Mouse (Mus musculus) limb, embryonic 14.5 days (tissue): ENCODE data around the gene Trhr2. TPM values are rescaled to one million over a fixed set of nuclear protein-coding genes. Genes with fewer than 3 reads are reported as not detected.
A peak's percentile ranks its signal among the peaks of the same experiment; 100 is the strongest.

Source experiments
- ATAC-seq: fragments of 200-750 bp; cut with Nextera tagmentation; 2 replicates; pipeline ENCODE4 v1.8.0; 2017; ENCODE audit warnings: low read depth, moderate number of reproducible peaks, moderate TSS enrichment; ENCODE audit not compliant: low FRiP score
- DNase-seq: peaks from one replicate; pipeline ENCODE4 v3.0.0-alpha.2; 2015; ENCODE audit warnings: low spot score
- H3K27ac ChIP-seq: fragments of 300-500 bp; sonication (generic); replicated peaks from 2 replicates; pipeline ENCODE4 v1.5.1; 2014; ENCODE audit warnings: low read depth, mild to moderate bottlenecking, low read length, moderate library complexity, mixed read lengths
- H3K27me3 ChIP-seq: fragments of 300-500 bp; sonication (generic); 2 replicates; pipeline ENCODE4 v1.6.1; 2014; ENCODE audit warnings: low read length, mixed read lengths; ENCODE audit not compliant: control insufficient read depth, insufficient read depth
- H3K36me3 ChIP-seq: fragments of 300-500 bp; sonication (generic); 2 replicates; pipeline ENCODE4 v1.6.1; 2014; ENCODE audit warnings: mild to moderate bottlenecking, low read length, moderate library complexity, mixed read lengths; ENCODE audit not compliant: control insufficient read depth, insufficient read depth
- H3K4me1 ChIP-seq: fragments of 300-500 bp; sonication (generic); 2 replicates; pipeline ENCODE4 v1.6.1; 2014; ENCODE audit warnings: antibody characterized with exemption, low read length, mixed read lengths; ENCODE audit not compliant: control insufficient read depth, insufficient read depth
- H3K4me2 ChIP-seq: fragments of 300-500 bp; sonication (generic); replicated peaks from 2 replicates; pipeline ENCODE4 v1.6.1; 2014; ENCODE audit warnings: low read depth, mild to moderate bottlenecking, low read length, moderate library complexity; ENCODE audit not compliant: severe bottlenecking
- H3K4me3 ChIP-seq: fragments of 300-500 bp; sonication (generic); replicated peaks from 2 replicates; pipeline ENCODE4 v1.5.1; 2014; ENCODE audit warnings: low read length
- H3K9ac ChIP-seq: fragments of 300-500 bp; sonication (generic); 2 replicates; pipeline ENCODE4 v1.6.1; 2014; ENCODE audit warnings: mild to moderate bottlenecking, low read depth, low read length, moderate library complexity; ENCODE audit not compliant: severe bottlenecking
- H3K9me3 ChIP-seq: fragments of 300-500 bp; sonication (generic); 2 replicates; pipeline ENCODE4 v1.6.1; 2016; ENCODE audit warnings: low read length; ENCODE audit not compliant: control insufficient read depth
- POLR2A ChIP-seq: fragments of 200-500 bp; IDR thresholded peaks from 2 replicates; pipeline ENCODE4 v1.8.0; 2012; ENCODE audit warnings: inconsistent platforms, mild to moderate bottlenecking, moderate library complexity, borderline replicate concordance; ENCODE audit not compliant: insufficient read depth, insufficient read length; ENCODE audit errors: extremely low read depth
- WGBS: fragments of 180-500 bp; shearing (Covaris S2); extraction: QIAGEN DNeasy Blood & Tissue Kit; methylation state at CpG from one replicate; pipeline ENCODE4 v1.1.7; 2014; 5-methylcytosine and 5-hydroxymethylcytosine counted together
- polyA plus RNA-seq, 2 experiments: library from polyadenylated mRNA; depleted of rRNA in 1 of 2; stranded (reverse) in 1 of 2; unstranded in 1 of 2; fragments of >200 nt; fragmentation: Nextera tagmentation in 1 of 2; extraction: Ambion mirVana in 1 of 2; gene quantifications; 2 replicates each; pipeline versions ENCODE4 v1.2.1 to v1.2.3; 2012 to 2014

The Trhr2 gene
- polyA plus RNA-seq, 2 experiments = 1.7 TPM; not detected in 1

DNA sequence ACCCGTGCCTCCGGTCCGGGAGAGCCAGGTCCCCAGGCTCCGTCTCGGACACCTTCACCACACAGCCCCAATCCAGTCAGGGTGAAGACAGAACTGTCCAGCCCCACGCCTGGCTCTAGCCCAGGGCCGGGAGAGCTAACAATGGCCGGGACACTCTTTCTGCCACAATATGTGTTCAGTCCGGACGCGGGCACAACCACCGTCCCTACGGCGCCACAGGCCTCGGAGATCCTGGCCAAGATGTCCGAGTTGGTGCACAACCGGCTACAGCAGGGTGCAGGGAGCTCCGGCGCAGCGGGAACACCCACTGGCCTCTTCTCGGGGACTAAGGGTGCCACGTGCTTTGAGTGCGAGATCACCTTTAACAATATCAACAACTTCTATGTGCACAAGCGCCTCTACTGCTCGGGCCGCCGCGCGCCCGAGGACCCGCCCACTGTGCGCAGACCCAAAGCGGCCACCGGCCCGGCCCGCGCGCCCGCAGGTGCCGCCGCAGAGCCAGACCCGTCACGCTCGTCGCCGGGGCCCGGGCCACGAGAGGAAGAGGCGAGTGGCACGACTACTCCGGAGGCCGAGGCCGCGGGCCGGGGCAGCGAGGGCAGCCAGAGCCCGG lies 24.8 kb downstream of the Trhr2 start:
- peaks cover 43% of the 10 kb centered on the region for H3K27me3 ChIP-seq
- H3K4me1 ChIP-seq = peaks cover 10% of the 10 kb centered on the region; the same call in 1 of the 2 replicates
- H3K9ac ChIP-seq = peak overlapping the region; percentile 58
- ATAC-seq (no peak; the same call in 1 of the 2 replicates), DNase-seq (no peak)
- no peaks in the 10 kb centered on the region for H3K9me3 ChIP-seq
- 0 out of 2 replicates have a peak, but pooled peaks cover 3% of the 10 kb centered on the region for H3K36me3 ChIP-seq
- H3K4me3 ChIP-seq = peak overlapping the region; percentile 60
- H3K27ac ChIP-seq = no peak overlapping the region
- H3K4me2 ChIP-seq = peak overlapping the region; percentile 98
- WGBS = 13% methylated on average over 49 of the region's 57 CpGs
- TF ChIP-seq POLR2A = no peak

DNA sequence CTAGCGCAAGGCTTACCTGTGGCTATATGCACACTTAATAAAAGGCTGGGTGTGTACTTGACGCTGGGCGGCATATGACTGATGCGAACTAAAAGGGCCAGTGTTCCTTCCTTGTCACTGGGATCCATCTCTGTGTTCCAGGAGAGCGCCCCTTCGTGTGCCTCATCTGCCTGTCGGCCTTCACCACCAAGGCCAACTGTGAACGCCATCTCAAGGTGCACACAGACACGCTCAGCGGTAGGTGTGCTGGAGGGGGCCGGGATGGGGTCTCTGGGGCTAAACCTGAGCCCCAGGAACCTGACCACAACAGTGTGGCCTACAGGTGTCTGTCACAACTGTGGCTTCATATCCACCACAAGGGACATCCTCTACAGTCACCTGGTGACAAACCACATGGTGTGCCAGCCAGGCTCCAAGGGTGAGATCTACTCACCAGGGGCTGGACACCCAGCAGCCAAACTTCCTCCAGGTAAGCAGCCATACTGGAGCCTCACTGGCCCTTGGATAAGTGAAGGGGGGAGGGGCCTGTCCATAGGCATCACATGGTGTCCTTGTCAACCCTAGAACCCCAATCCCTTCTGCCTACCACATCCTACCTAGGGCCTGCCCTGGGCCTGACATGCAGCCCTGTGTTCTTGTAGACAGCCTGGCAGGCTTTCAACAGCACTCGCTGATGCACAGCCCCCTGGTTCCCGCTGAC lies 25.6 kb downstream of the Trhr2 start:
- Histone ChIP-seq H3K4me3 (no peak overlapping the region), H3K4me1 (peaks cover 10% of the 10 kb centered on the region; the same call in 1 of the 2 replicates), H3K9ac (no peak overlapping the region), H3K27me3 (peaks cover 43% of the 10 kb centered on the region), H3K27ac (no peak overlapping the region), H3K36me3 (0 out of 2 replicates have a peak, but pooled peaks cover 3% of the 10 kb centered on the region), H3K4me2 (no peak overlapping the region), H3K9me3 (no peaks in the 10 kb centered on the region)
- 88% methylated on average over 13 of the region's 13 CpGs for WGBS
- TF ChIP-seq POLR2A = no peak
- no peak for ATAC-seq
- no peak for DNase-seq

DNA sequence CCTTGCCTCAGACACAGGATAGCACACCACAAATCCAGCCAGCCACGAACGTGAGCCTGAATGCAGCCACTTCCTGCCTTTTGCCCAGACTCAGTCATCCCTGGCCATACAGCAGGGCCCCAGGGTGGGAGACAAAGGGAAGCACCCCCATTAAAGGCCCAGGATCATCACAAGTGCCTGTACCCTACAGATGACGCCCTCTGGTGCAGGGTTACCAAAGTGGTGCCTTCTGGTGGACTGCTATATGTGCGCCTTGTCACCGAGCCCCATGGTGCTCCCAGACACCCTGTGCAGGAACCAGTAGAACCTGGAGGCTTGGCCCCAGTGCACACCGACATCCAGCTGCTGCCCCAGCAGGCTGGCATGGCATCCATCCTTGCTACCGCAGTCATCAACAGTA lies 27.0 kb downstream of the Trhr2 start:
- Histone ChIP-seq H3K4me1 (peaks cover 10% of the 10 kb centered on the region; the same call in 1 of the 2 replicates), H3K9ac (no peak overlapping the region), H3K27ac (no peak overlapping the region), H3K36me3 (0 out of 2 replicates have a peak, but pooled peaks cover 3% of the 10 kb centered on the region), H3K4me2 (no peak overlapping the region), H3K9me3 (no peaks in the 10 kb centered on the region), H3K4me3 (no peak overlapping the region), H3K27me3 (peaks cover 43% of the 10 kb centered on the region)
- WGBS = 85% methylated on average over 7 of the region's 7 CpGs
- DNase-seq (no peak), ATAC-seq (no peak)
- TF ChIP-seq POLR2A = no peak

DNA sequence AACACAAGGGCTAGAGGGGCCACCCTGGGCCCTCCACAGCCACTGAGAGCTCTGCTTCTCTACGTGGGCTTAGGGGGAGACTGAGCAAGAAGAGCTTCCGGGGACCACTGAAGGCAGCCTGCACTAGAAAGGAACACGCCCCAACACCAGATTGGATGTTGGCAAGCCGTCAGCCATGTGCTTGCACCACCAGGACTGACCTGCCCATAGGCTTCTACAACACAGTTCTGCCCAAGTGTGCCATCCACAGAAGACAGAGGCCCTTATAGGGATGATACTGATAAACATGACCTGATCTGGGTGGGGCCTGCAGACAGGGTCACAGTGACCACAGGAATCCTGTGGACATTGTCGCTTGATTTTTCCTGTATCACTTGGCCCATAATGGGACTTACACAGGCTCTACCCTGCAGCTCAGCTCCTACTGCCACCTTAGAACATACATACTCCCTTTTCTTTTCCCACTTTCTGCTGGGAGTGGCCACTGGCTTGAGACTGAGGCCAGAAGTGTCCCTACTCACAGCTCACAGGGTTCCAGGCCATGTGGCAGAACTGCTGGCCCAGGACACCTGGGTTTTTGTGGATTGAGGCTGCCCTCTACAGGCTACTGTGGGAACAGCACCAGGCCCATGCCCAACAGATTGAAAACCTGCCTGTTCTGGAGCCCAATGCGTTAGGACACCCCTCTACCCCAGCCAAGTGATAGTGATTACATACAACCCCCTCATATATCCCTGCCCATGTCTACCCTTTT lies 27.6 kb downstream of the Trhr2 start:
- H3K4me3 ChIP-seq = no peak overlapping the region
- H3K9me3 ChIP-seq = no peaks in the 10 kb centered on the region
- 70% methylated on average over 6 of the region's 6 CpGs for WGBS
- TF ChIP-seq POLR2A = no peak
- H3K4me1 ChIP-seq = peaks cover 10% of the 10 kb centered on the region; the same call in 1 of the 2 replicates
- no peak overlapping the region for H3K4me2 ChIP-seq
- H3K27me3 ChIP-seq = peaks cover 38% of the 10 kb centered on the region
- no peak overlapping the region for H3K27ac ChIP-seq
- no peak overlapping the region for H3K9ac ChIP-seq
- ATAC-seq = peak; percentile 43; the same call in 1 of the 2 replicates
- peak; percentile 73 for DNase-seq
- 0 out of 2 replicates have a peak, but pooled peaks cover 3% of the 10 kb centered on the region for H3K36me3 ChIP-seq

DNA sequence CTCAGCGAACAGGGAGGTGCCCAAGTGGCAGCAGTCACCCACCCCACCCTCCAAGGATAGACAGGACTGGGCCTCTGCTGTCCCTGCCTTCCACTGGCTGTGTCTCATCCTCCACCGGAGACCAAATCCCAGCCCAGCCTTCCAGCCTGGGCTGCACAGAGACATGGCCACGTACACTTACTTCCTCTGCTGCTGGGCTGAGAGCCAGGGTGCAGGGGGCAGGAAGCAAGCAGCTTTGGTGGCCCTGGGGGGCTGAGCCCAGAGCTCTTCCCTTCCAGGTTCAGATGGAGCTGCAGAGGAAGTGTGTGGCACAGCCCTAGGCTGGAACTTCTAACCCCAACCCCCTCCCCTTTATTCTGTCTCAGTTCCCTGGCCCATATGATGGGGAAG lies 29.4 kb downstream of the Trhr2 start:
- DNase-seq (no peak), ATAC-seq (no peak)
- 49% methylated on average over 3 of the region's 3 CpGs for WGBS
- no peak overlapping the region for H3K9ac ChIP-seq
- H3K27ac ChIP-seq = no peak overlapping the region
- no peak overlapping the region for H3K4me2 ChIP-seq
- peaks cover 20% of the 10 kb centered on the region for H3K27me3 ChIP-seq
- no peaks in the 10 kb centered on the region for H3K9me3 ChIP-seq
- peaks cover 5% of the 10 kb centered on the region; the same call in 1 of the 2 replicates for H3K4me1 ChIP-seq
- H3K36me3 ChIP-seq = 0 out of 2 replicates have a peak, but pooled peaks cover 3% of the 10 kb centered on the region
- H3K4me3 ChIP-seq = no peak overlapping the region
- TF ChIP-seq POLR2A = no peak
